Mouse (Mus musculus) urinary bladder, postnatal 14 days (tissue): ENCODE results near the gene Sccpdh.
"Not testable (repeated sequence)": the region's sequence is repeated elsewhere in the genome, so short reads cannot be mapped to it uniquely, and the experiment has no call there.

Experiments
- DNase-seq: peaks from one replicate; pipeline ENCODE4 v3.0.0; 2021; ENCODE audit warnings: low spot score

The Sccpdh gene

DNA sequence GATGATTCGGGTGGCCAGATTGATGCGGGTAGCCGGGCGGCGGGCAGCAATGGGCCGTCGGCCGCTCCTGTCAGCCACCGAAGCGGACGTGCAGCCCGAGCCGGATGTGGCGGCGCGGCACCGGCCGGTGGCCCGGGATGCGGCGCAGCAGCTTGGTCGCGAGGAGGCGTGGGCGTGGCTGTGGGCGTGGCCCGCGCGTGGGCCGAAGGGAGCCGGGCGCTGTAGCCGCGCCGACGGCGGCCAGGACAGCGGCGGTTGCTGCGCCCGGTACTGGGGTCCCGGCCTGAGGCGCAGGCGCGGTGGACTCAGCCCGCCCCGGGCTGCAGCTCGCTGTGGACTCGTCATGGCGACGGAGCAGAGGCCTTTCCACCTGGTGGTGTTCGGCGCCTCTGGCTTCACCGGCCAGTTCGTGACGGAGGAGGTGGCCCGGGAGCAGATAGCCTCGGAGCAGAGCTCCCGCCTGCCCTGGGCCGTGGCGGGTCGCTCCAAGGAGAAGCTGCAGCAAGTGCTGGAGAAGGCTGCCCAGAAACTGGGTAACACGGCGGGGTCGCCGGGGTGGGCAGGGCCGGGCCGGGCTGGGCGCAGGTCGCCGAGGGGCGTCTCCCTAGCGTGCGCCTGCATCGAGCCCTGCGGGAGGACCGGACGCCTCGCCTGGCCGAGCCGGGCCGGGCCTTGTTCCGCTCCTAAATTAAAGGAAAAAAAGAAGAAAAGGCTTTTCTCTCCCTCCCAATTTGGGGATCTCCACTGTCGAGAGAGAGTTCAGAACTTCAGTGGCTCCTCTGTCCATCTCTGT is at the start of gene Sccpdh:
Gene Sccpdh (plus strand): TSS at position 198 of the 793 bp plus-strand sequence.
- peak; percentile 92 for DNase-seq

DNA sequence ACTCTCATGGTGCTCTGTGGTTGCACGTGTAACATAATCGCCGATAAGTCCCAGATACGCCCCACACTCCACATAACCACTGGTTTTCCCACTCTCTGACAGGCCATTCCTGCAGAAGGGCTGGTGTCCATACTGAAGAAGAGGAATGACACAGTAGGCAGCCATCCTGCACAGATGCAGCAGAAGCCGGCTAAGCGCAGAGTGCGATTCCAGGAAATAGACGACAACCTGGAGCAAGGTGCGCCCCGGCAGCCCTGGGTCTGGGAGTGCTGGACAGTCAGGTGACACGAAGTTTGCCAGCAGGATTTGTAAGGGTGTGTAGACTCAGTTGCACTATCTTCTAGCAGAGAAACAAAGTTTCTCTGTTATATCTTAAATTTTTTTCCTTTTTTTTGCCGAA is 45.3 kb upstream of the Sccpdh start:
- DNase-seq = no peak

DNA sequence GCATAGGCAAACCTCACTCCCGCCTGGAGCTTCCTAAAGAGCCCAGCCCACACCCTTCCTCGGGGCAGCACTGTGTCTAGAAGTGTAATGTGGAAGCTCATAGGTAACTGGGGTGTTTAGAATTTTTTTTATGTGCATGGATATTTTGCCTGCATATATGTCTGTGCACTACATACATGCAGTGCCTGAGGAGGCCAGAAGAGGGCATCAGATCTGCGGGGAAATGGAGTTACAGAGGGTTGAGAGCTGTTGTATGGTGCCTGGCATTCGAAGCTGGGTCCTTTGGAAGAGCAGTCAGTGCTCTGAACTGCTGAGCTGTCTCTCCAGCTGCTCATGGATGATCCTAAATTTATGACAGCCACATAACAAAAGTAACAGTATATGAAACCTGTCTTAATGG is 44.4 kb upstream of the Sccpdh start:
- peak; percentile 37 for DNase-seq

DNA sequence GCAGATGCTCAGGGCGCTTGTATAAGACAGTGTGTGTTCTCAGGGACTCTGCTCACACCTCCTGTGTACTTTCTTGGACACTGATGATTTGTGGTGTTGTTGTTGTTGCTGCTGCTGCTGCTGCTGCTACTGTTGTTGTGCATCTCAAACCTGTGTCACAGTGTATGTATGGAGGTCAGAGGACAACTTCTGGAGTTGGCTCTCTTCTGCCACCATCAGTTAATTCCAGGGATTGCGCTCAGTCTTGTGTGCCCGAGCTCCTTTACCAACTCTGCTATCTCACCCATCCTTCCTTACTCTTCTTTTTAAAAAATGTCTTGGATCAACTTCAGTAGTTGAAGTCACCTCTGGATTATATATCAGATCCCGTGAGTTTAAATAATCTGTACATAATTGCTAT is 43.7 kb upstream of the Sccpdh start:
- DNase-seq = peak; percentile 61

DNA sequence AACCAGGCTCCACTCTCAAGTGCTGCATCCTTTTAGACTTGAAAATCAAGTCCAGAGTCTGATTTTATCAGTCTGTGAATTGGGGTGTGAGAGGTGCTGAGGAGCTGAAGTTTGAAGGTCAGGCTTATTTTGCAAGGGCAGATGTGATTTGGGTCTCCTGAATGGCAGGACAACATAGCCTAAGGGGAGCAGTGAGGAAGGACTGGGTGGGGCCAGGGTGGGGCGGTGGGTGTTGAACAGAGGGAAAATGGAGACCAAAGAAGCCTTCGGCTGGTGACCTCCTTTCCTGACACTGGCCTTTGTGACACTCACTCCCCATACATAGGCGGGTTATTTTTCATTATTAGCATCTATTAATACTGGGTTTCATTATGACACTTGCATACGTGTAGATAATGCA is 40.2 kb upstream of the Sccpdh start:
- DNase-seq = no peak

DNA sequence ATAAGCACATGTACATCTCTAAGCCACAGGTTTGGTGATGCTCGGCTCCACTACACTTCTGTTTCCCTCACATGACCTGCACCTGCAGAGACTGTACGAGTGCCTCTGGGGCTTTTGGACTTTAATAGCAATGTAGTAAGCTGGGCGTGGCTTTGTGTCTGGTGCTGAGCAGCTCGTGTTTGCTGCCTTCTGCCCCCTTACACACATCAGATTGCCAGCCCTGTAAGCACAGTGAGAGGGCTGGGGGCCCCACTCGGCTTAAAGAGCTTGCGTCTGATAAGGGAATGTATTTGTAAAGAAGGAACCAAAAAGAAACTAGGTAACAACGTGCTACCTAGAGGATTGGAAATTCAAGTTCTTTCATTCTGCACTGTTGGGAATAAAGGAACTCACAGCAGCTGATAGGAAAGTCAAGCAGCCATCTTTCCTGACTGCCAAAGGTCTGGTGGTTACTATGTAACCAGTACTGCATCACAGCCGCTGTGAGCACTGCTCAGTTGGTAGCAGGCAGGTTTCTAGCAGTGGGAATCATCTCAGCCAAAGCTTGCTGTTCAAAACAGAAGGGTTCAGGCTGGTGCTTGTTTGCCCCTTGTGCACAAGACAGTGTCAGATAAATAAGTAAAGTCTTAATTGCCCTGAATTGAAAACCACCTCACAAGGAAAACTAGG is 39.4 kb upstream of the Sccpdh start:
- DNase-seq = no peak

DNA sequence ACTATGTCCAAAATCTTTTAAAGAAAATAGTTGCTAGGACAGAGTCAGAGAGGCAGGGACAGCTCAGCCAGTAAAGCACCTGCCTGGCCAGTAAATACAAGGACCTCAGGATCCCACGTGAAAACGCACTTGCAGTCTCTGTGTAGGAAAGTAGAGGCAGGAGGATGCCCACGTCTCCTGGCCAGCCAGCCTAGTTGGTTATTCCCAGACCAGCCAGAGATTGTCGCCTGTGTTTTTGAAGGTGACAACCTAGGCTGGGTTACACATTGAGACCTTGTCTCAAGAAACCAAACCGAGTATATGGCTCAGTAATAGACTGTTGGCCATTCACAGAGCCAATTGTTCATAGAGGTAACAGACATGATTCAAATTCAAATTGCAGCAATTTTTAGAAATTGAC is 38.7 kb upstream of the Sccpdh start:
- DNase-seq = no peak

DNA sequence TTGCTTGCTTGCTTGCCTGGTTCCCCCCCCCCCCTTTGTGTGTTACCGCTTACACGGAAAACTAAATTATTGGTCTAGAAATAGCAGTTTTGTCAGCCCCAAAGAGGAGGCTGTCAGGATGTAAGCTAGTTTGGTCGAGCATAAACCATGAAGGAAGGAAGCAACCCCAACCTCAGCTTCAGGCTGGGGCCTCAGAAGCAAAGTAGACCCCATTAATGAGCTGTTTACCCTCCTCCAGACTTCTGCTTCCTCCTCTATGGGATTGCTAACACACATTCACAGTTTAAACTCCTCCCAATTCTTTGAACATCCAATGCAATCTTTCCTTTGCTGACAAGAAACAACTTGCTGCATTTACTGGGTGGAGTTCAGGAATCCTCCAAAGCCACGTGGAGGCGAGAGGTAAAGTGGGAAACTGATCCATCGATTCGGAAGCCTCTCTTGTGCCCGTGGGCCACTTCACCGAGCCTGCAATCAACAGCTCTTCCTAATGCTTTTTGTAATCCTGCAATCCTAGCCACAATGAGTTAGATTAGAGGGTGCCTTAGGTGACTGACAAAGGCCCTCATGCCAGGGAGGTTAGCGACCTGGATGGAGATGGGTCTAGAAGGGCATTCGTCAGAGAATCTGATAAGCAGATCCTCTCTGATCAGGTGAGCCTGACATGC is 35.1 kb upstream of the Sccpdh start:
- DNase-seq = no peak

DNA sequence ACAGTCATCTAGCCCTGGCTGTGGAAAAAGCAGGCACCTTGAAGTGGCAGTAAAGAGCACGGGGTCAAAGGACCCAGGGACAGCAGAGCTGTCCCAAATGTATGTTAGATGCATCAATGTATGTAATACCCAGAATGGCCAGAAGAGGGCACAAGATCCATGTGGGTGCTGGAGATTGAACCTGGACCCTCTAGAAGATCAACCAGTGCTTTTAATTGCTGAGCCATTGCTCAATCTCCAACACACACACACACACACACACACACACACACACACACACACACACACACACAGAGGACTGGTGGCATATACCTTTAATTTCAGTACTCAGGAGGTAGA is 34.6 kb upstream of the Sccpdh start:
- peak; percentile 14 for DNase-seq

DNA sequence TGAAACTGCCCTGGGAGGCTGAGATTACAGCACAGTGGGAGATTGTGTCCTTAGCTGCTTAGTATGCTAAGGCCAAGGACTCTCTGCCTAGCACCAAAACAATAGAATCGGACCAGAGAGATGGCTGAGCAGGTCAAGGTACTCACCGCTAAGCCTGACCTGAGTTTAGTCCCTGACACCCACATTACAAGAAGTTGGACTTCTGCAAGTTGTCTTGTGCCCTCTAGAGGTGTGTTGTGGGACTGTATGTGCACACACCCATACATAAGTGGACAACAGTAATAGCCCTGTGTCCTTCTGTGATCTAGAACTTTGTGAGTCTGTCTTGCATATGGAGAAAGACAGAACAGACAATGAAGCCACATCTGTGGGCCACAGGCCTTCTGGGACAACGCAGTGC is 33.9 kb upstream of the Sccpdh start:
- DNase-seq = no peak

GRCm38 (mm10) chr1:179642726-179643125 is 25.3 kb upstream of the Sccpdh start:
- no peak for DNase-seq

DNA sequence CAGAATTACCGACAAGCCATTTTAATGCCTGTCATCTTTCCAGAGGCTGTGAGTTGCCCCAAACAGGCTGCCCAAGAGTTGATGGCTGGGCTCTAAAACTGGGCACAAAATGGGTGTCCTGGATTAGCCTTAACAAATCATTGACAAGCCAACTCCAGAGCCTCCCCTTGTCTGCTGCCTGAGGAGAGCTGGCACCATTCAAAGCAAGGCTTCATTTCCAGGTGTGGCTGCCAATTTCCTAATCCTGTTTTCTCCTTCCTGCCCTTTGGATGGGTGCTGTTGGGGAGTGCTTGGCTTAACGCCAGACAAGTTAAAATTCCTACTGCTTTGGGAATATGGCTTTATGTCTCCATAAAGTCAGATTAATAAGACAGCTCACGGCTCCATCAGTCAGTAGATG is 23.9 kb upstream of the Sccpdh start:
- DNase-seq = no peak

GRCm38 (mm10) chr1:179645101-179645979 is 22.7 kb upstream of the Sccpdh start:
- DNase-seq = peak; percentile 81

DNA sequence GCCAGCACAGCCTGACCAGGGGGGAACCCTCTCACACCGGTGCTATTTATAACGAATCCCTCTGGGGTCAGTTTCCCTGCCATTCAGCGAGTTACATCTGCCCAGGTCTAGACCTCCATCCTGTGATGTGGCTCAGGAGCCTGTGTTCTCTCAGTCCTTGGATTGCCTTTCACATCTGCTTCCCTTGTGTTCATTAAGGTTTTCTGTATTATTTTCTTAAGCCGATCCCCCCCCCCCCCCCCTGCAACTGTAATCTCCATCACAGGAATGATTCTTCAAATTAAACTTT is 22.1 kb upstream of the Sccpdh start:
- DNase-seq = no peak

DNA sequence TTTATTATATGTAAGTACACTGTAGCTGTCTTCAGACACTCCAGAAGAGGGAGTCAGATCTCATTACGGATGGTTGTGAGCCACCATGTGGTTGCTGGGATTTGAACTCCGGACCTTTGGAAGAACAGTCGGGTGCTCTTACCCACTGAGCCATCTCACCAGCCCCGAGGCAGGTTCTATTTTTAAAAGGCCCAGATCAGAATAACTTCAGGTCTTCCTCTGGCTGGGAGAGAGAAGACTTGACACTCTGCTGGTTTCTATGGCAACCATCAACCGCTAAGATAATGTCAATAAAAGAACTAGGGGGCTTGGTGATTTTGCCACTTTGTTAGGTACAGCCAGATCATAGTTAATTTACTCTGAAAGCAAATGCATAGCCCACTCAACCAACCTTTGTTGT is 19.3 kb upstream of the Sccpdh start:
- not testable (repeated sequence) for DNase-seq

- DNase-seq = no peak
These were observed 18.7 kb upstream of the Sccpdh start for GRCm38 (mm10) chr1:179649324-179649723.

GRCm38 (mm10) chr1:179650284-179650683 is 17.7 kb upstream of the Sccpdh start:
- DNase-seq = no peak

DNA sequence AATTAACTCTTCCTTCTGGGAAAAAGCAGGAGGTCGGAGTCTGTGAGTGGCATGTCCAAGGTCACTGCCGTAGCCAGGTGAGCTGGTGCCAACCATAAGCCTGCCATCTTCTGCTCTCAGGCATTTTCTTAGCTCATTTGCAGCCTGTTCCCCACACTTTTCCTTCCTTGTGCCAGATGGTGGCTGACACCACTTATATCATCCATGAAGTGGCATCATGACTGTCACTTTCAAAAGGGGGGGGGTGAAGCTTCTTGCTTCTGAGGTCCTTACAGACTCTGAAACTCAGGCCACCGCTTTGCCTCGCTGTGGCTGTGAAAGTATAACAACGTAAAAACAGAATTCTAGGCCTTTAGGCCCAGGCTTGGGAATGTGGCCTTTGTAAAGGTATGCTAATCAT is 16.8 kb upstream of the Sccpdh start:
- DNase-seq = no peak

DNA sequence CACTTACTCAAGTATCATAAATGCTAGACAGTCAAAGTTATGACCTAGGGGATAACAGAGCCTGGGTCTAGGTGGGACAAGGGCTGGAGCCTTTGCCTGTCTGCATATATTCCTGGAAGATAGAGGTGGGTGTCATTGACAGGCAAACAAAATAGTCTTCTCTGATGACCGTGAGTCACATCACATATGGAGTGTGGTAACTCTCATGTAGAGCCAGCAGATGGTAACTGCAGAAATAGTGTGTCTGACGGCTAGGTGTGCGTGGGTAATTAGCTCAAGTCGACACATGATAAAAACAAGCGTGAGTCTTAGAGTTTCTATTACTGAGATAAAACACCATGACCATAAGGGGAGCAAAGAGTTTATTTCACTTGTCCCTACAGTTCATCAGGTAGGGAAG is 4.9 kb upstream of the Sccpdh start:
- no peak for DNase-seq

DNA sequence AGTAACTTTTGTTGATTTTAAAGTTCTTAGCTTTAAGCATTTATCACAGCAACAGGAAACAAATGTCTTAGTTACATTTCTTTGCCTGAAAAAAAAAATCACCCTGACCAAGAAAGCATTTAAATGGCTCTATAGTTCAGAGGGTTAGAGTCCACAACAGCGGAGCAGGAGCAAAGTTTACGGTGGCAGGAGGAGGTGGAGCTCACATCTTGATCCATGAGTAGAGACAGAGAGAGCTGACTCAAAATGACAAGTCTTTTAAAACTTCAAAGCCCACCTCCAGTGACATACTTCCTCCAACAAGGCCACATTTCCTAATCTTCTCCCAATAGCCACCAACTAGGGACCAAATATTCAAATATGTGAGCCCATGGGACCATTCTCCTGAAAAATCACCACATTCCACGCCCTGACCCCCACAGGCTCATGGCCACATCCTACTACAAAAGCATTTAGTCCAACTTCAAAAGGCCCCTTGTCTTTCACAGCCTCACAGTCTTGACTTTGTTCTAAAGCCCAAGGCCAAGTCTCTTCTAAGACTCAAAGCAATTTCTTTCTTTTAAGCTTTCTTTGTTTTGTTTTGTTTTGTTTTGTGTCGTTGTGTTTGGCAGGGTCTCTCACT is 3.6 kb upstream of the Sccpdh start:
- DNase-seq = no peak

- DNase-seq = no peak
These were observed 1.0 kb upstream of the Sccpdh start for GRCm38 (mm10) chr1:179666971-179667370.

DNA sequence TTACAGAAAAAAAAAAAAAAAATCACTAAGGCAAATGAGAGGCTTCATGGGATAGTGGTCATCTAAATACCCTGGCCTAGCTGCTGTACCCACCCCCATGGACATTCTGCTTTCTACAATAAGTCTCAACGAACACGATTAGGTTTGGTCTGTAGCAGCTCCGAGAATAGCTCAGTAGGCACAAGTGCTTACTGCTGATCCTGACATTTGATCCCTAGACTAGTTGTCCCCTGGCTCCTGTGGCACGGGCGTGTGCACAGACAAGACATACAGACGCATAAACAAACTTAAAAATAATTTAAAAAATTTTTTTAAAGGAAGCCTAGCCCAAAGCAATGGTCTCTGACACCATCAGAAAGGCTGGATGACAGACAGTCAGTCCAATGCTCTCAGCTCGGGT is 560 bp upstream of the Sccpdh start:
- no peak for DNase-seq
